Mouse (Mus musculus) midbrain, embryonic 15.5 days (tissue): ENCODE results near the gene Tvp23a. TPM values are rescaled to one million over a fixed set of nuclear protein-coding genes. Genes with fewer than 3 reads are reported as not detected.

Source experiments
- ATAC-seq: fragments of 200-750 bp; cut with Nextera tagmentation; replicated peaks from 2 replicates; pipeline ENCODE4 v1.8.0; 2017; ENCODE audit warnings: moderate TSS enrichment
- H3K27ac ChIP-seq: fragments of 300-500 bp; sonication (generic); 2 replicates; pipeline ENCODE4 v1.5.1; 2015; ENCODE audit warnings: mild to moderate bottlenecking, inconsistent platforms
- H3K27me3 ChIP-seq: fragments of 300-500 bp; sonication (generic); replicated peaks from 2 replicates; pipeline ENCODE4 v1.6.1; 2015; ENCODE audit warnings: inconsistent platforms
- H3K36me3 ChIP-seq: fragments of 300-500 bp; sonication (generic); replicated peaks from 2 replicates; pipeline ENCODE4 v1.6.1; 2015; ENCODE audit warnings: inconsistent platforms
- H3K4me1 ChIP-seq: fragments of 300-500 bp; sonication (generic); 2 replicates; pipeline ENCODE4 v1.6.1; 2015; ENCODE audit warnings: inconsistent platforms
- H3K4me2 ChIP-seq: fragments of 300-500 bp; sonication (generic); 2 replicates; pipeline ENCODE4 v1.6.1; 2015; ENCODE audit warnings: inconsistent platforms, mild to moderate bottlenecking, moderate library complexity
- H3K4me3 ChIP-seq: fragments of 300-500 bp; sonication (generic); 2 replicates; pipeline ENCODE4 v1.5.1; 2015; ENCODE audit warnings: mild to moderate bottlenecking, inconsistent platforms
- H3K9ac ChIP-seq: fragments of 300-500 bp; sonication (generic); 2 replicates; pipeline ENCODE4 v1.6.1; 2015; ENCODE audit warnings: mild to moderate bottlenecking, inconsistent platforms
- H3K9me3 ChIP-seq: fragments of 300-500 bp; sonication (generic); 2 replicates; pipeline ENCODE4 v1.6.1; 2016; ENCODE audit warnings: inconsistent platforms
- WGBS: fragments of 180-500 bp; shearing (Covaris S2); methylation state at CpG from one replicate; pipeline ENCODE4 v1.1.7; 2015; ENCODE audit warnings: mixed read lengths; 5-methylcytosine and 5-hydroxymethylcytosine counted together
- polyA plus RNA-seq: library from polyadenylated mRNA; unstranded; fragments of >200 nt; fragmentation: Nextera tagmentation; extraction: Ambion mirVana; gene quantifications from 2 replicates; pipeline ENCODE4 v1.2.1, GENCODE M21; 2015

Tvp23a gene
- polyA plus RNA-seq, 1 experiment from 2014 or later = 54.7 TPM

GRCm38 (mm10) chr16:10384060-10384497, 63.1 kb downstream of the Tvp23a start:
- ATAC-seq = no peak
- no peak overlapping the region for H3K4me3 ChIP-seq
- WGBS = 37% methylated on average over 8 of the region's 8 CpGs
- no peaks in the 10 kb centered on the region for H3K27me3 ChIP-seq
- H3K9ac ChIP-seq = no peak overlapping the region
- H3K4me2 ChIP-seq = no peak overlapping the region
- no peaks in the 10 kb centered on the region for H3K4me1 ChIP-seq
- H3K27ac ChIP-seq = no peak overlapping the region
- H3K36me3 ChIP-seq = no peaks in the 10 kb centered on the region
- no peaks in the 10 kb centered on the region for H3K9me3 ChIP-seq

- Histone ChIP-seq H3K4me1 (peaks cover 4% of the 10 kb centered on the region), H3K36me3 (no peaks in the 10 kb centered on the region), H3K27ac (no peak overlapping the region), H3K4me3 (no peak overlapping the region), H3K9ac (no peak overlapping the region), H3K9me3 (no peaks in the 10 kb centered on the region), H3K4me2 (no peak overlapping the region), H3K27me3 (no peaks in the 10 kb centered on the region)
- no peak for ATAC-seq
- WGBS = 72% methylated on average over 2 of the region's 2 CpGs
These were observed 67.6 kb downstream of the Tvp23a start for GRCm38 (mm10) chr16:10379531-10379930.

GRCm38 (mm10) chr16:10377286-10377685, 69.9 kb downstream of the Tvp23a start:
- H3K36me3 ChIP-seq = no peaks in the 10 kb centered on the region
- 74% methylated on average over 1 of the region's 1 CpGs for WGBS
- H3K9me3 ChIP-seq = no peaks in the 10 kb centered on the region
- no peak overlapping the region for H3K27ac ChIP-seq
- peaks cover 7% of the 10 kb centered on the region for H3K4me1 ChIP-seq
- no peak for ATAC-seq
- H3K4me3 ChIP-seq = no peak overlapping the region
- no peak overlapping the region for H3K4me2 ChIP-seq
- H3K27me3 ChIP-seq = no peaks in the 10 kb centered on the region
- no peak overlapping the region for H3K9ac ChIP-seq

GRCm38 (mm10) chr16:10374254-10375011, 72.7 kb downstream of the Tvp23a start:
- Histone ChIP-seq H3K4me3 (peak overlapping the region; percentile 23), H3K9ac (peak overlapping the region; percentile 33; the same call in 1 of the 2 replicates), H3K4me2 (peak overlapping the region; percentile 51), H3K36me3 (no peaks in the 10 kb centered on the region), H3K4me1 (peaks cover 7% of the 10 kb centered on the region), H3K27me3 (no peaks in the 10 kb centered on the region), H3K27ac (0 out of 2 replicates have a peak overlapping the region, but pooled peaks have one; percentile 2), H3K9me3 (no peaks in the 10 kb centered on the region)
- 20% methylated on average over 13 of the region's 13 CpGs for WGBS
- ATAC-seq = peak; percentile 90

- Histone ChIP-seq H3K27me3 (no peaks in the 10 kb centered on the region), H3K4me2 (no peak overlapping the region), H3K9ac (no peak overlapping the region), H3K4me1 (peaks cover 7% of the 10 kb centered on the region), H3K4me3 (no peak overlapping the region), H3K27ac (no peak overlapping the region), H3K9me3 (no peaks in the 10 kb centered on the region), H3K36me3 (no peaks in the 10 kb centered on the region)
- WGBS = 71% methylated on average over 4 of the region's 4 CpGs
- ATAC-seq = no peak
These were observed 74.8 kb downstream of the Tvp23a start for GRCm38 (mm10) chr16:10372372-10372771.

Other genes starting within 250 kb of the Tvp23a start
- 10.7 and 11.0 TPM in 2 replicates for gene Emp2, start 133.4 kb downstream of the Tvp23a start, polyA plus RNA-seq
- gene Tekt5, start 51.9 kb downstream of the Tvp23a start, polyA plus RNA-seq = 12.1 and 13.3 TPM in 2 replicates
- gene Nubp1, start 35.4 kb downstream of the Tvp23a start, polyA plus RNA-seq = 53.0 and 54.1 TPM in 2 replicates
- gene Ciita, start 32.7 kb upstream of the Tvp23a start, polyA plus RNA-seq = 0.39 and 0.95 TPM in 2 replicates
- 17.1 and 17.8 TPM in 2 replicates for gene Dexi, start 95.7 kb upstream of the Tvp23a start, polyA plus RNA-seq
- 73.9 and 89.0 TPM in 2 replicates for gene Clec16a, start 98.0 kb upstream of the Tvp23a start, polyA plus RNA-seq